Mouse (Mus musculus): ENCODE measurements around the gene Gm10031.

DNA sequence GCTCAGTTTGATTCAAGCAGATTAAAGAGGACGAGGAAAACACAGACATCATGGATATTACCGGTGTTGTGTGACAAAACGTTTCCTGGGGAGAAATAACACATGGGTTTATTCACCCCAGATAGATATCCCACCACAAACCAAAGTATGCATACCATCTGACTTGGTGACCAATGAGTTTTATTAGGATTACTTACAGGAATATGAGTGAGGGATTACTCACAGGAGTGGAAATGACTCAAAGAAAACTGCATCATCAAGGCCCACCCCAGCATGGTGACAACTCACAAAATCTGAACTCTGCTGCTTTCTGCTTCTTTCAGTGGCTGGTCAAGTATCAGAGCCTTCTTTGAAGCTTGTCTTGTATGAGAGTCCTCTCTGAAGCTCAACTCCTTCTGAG lies 16.1 kb upstream of the Gm10031 start:
- TF ChIP-seq POLR2A (IDR thresholded peaks at IDR 0.05; ENCODE audit: control insufficient read depth, extremely low read depth, insufficient read depth, low read length, poor library complexity) (no peak), CTCF (IDR thresholded peaks at IDR 0.05; ENCODE audit: borderline replicate concordance, control insufficient read depth, extremely low read depth, insufficient read depth, low read length, poor library complexity) (no peak)

Measured in thymus, adult 2 months (tissue).